Mouse (Mus musculus): Measurements from ENCODE around the gene Eea1. TPM values are rescaled to one million over a fixed set of nuclear protein-coding genes. Genes with fewer than 3 reads are reported as not detected.

Gene Eea1
- polyA plus RNA-seq, 1 experiment: 14.5 TPM

- DNase-seq (ENCODE audit: low spot score): no peak
Observed at GRCm38 (mm10) chr10:95949410-95949809, 9.0 kb downstream of the Eea1 start.

GRCm38 (mm10) chr10:95950194-95950593 is 9.7 kb downstream of the Eea1 start:
- DNase-seq (ENCODE audit: low spot score): no peak

GRCm38 (mm10) chr10:95950797-95951196 is 10.3 kb downstream of the Eea1 start:
- no peak for DNase-seq (ENCODE audit: low spot score)

GRCm38 (mm10) chr10:95951346-95951745 is 10.9 kb downstream of the Eea1 start:
- DNase-seq (ENCODE audit: low spot score): no peak

GRCm38 (mm10) chr10:95956629-95957028 is 16.2 kb downstream of the Eea1 start:
- DNase-seq (ENCODE audit: low spot score): no peak

GRCm38 (mm10) chr10:95957574-95957973 is 17.1 kb downstream of the Eea1 start:
- no peak for DNase-seq (ENCODE audit: low spot score)

GRCm38 (mm10) chr10:95964679-95965078 is 24.2 kb downstream of the Eea1 start:
- no peak for DNase-seq (ENCODE audit: low spot score)

GRCm38 (mm10) chr10:95969694-95970093 is 29.2 kb downstream of the Eea1 start:
- no peak for DNase-seq (ENCODE audit: low spot score)

- no peak for DNase-seq (ENCODE audit: low spot score)
Observed at GRCm38 (mm10) chr10:95970744-95971212, 30.3 kb downstream of the Eea1 start.

GRCm38 (mm10) chr10:95971341-95971740 is 30.9 kb downstream of the Eea1 start:
- DNase-seq (ENCODE audit: low spot score): no peak

GRCm38 (mm10) chr10:95971942-95972341 is 31.5 kb downstream of the Eea1 start:
- DNase-seq (ENCODE audit: low spot score): no peak

- no peak for DNase-seq (ENCODE audit: low spot score)
Observed at GRCm38 (mm10) chr10:95974462-95974861, 34.0 kb downstream of the Eea1 start.

- DNase-seq (ENCODE audit: low spot score): no peak
Observed at GRCm38 (mm10) chr10:95976798-95977197, 36.3 kb downstream of the Eea1 start.

- DNase-seq (ENCODE audit: low spot score): no peak
Observed at GRCm38 (mm10) chr10:95989731-95990130, 49.3 kb downstream of the Eea1 start.

- DNase-seq (ENCODE audit: low spot score): no peak
Observed at GRCm38 (mm10) chr10:95991176-95991575, 50.7 kb downstream of the Eea1 start.

GRCm38 (mm10) chr10:96000904-96001303 is 60.5 kb downstream of the Eea1 start:
- DNase-seq (ENCODE audit: low spot score): no peak

GRCm38 (mm10) chr10:96015738-96016137 is 75.3 kb downstream of the Eea1 start:
- DNase-seq (ENCODE audit: low spot score): no peak

GRCm38 (mm10) chr10:96017418-96017817 is 77.0 kb downstream of the Eea1 start:
- no peak for DNase-seq (ENCODE audit: low spot score)

- DNase-seq (ENCODE audit: low spot score): no peak
Observed at GRCm38 (mm10) chr10:96033356-96033984, 93.0 kb downstream of the Eea1 start.

GRCm38 (mm10) chr10:96034106-96034505 is 93.7 kb downstream of the Eea1 start:
- no peak for DNase-seq (ENCODE audit: low spot score)

GRCm38 (mm10) chr10:96035951-96036350 is 95.5 kb downstream of the Eea1 start:
- DNase-seq (ENCODE audit: low spot score): no peak

- DNase-seq (ENCODE audit: low spot score): no peak
Observed at GRCm38 (mm10) chr10:96044216-96044615, 103.8 kb downstream of the Eea1 start.

GRCm38 (mm10) chr10:96047960-96048536 is 107.6 kb downstream of the Eea1 start:
- no peak for DNase-seq (ENCODE audit: low spot score)

GRCm38 (mm10) chr10:96048550-96048949 is 108.1 kb downstream of the Eea1 start:
- DNase-seq (ENCODE audit: low spot score): no peak

All from urinary bladder, adult 2 months (tissue).